Mouse (Mus musculus) monocyte, adult 2 months (primary cell): ENCODE data around the gene Tectb.
"Not testable (repeated sequence)": the region's sequence is repeated elsewhere in the genome, so short reads cannot be mapped to it uniquely, and the experiment has no call there.

Experiments
- DNase-seq, 2 experiments: peaks; one replicate each; pipeline ENCODE4 v3.0.0; 2022; ENCODE audit warnings: low spot score in 2 of 2, low read depth in 1 of 2

Gene Tectb

GRCm38 (mm10) chr19:55165183-55165865, 15.2 kb upstream of the Tectb start:
- no peak for DNase-seq

- DNase-seq = no peak
Observed at GRCm38 (mm10) chr19:55165954-55166353, 14.6 kb upstream of the Tectb start.

- DNase-seq = no peak
Observed at GRCm38 (mm10) chr19:55166741-55167140, 13.8 kb upstream of the Tectb start.

- DNase-seq = no peak
Observed at GRCm38 (mm10) chr19:55167741-55168140, 12.8 kb upstream of the Tectb start.

- no peak for DNase-seq
Observed at GRCm38 (mm10) chr19:55168360-55168759, 12.2 kb upstream of the Tectb start.

- not testable (repeated sequence) for DNase-seq
Observed at GRCm38 (mm10) chr19:55169236-55169729, 11.2 kb upstream of the Tectb start.

GRCm38 (mm10) chr19:55170399-55170798, 10.1 kb upstream of the Tectb start:
- no peak for DNase-seq

GRCm38 (mm10) chr19:55171585-55171984, 8.9 kb upstream of the Tectb start:
- DNase-seq = no peak

- no peak for DNase-seq
Observed at GRCm38 (mm10) chr19:55177143-55177542, 3.4 kb upstream of the Tectb start.

- no peak for DNase-seq
Observed at GRCm38 (mm10) chr19:55184442-55184841, 3.9 kb downstream of the Tectb start.

- DNase-seq = no peak
Observed at GRCm38 (mm10) chr19:55185074-55185473, 4.5 kb downstream of the Tectb start.

- DNase-seq = no peak
Observed at GRCm38 (mm10) chr19:55185651-55186050, 5.1 kb downstream of the Tectb start.

GRCm38 (mm10) chr19:55190065-55190464, 9.5 kb downstream of the Tectb start:
- no peak for DNase-seq

- DNase-seq = no peak
Observed at GRCm38 (mm10) chr19:55191596-55191995, 11.1 kb downstream of the Tectb start.

GRCm38 (mm10) chr19:55192254-55192945, 11.9 kb downstream of the Tectb start:
- DNase-seq = no peak

- no peak for DNase-seq
Observed at GRCm38 (mm10) chr19:55193717-55194394, 13.3 kb downstream of the Tectb start.

- no peak for DNase-seq
Observed at GRCm38 (mm10) chr19:55194520-55195170, 14.1 kb downstream of the Tectb start.

GRCm38 (mm10) chr19:55195574-55195973, 15.0 kb downstream of the Tectb start:
- no peak for DNase-seq

- DNase-seq = no peak
Observed at GRCm38 (mm10) chr19:55198303-55198702, 17.8 kb downstream of the Tectb start.

- DNase-seq = no peak
Observed at GRCm38 (mm10) chr19:55206482-55207138, 26.1 kb downstream of the Tectb start.

- no peak for DNase-seq
Observed at GRCm38 (mm10) chr19:55207205-55207604, 26.7 kb downstream of the Tectb start.
